Mouse (Mus musculus) ES-Bruce4 (cell line): ENCODE measurements at regions not wholly inside any gene's neighbourhood (a gene's known extent, or its start where the extent isn't known, plus 50 kb on each side); places are given as distances from the start of the nearest gene placed in this dataset.

ENCODE experiments used
- CTCF ChIP-seq: IDR thresholded peaks from one replicate; pipeline ENCODE4 v1.8.1; 2011; ENCODE audit warnings: low read depth, low read length
- EP300 ChIP-seq: IDR thresholded peaks from 2 replicates; pipeline ENCODE4 v1.6.1; 2011; ENCODE audit warnings: low read depth, low read length; ENCODE audit not compliant: insufficient read depth
- POLR2A ChIP-seq: IDR thresholded peaks from one replicate; pipeline ENCODE4 v1.8.1; 2011; ENCODE audit warnings: low read length; ENCODE audit not compliant: insufficient read depth

- TF ChIP-seq EP300 (no peak), POLR2A (no peak), CTCF (no peak)
Observed at GRCm38 (mm10) chr16:95892356-95892755, 98.4 kb downstream of the Psmg1 start.
